Mouse (Mus musculus) layer of hippocampus, postnatal 14 days (tissue): ENCODE data around the gene Slain1. TPM values are rescaled to one million over a fixed set of nuclear protein-coding genes. Genes with fewer than 3 reads are reported as not detected.
A peak's percentile ranks its signal among the peaks of the same experiment; 100 is the strongest.
"Not testable (repeated sequence)": the region's sequence is repeated elsewhere in the genome, so short reads cannot be mapped to it uniquely, and the experiment has no call there.

ENCODE experiments used
- DNase-seq, 2 experiments: peaks; one replicate each; pipeline ENCODE4 v3.0.0; 2021 to 2022; ENCODE audit warnings: low spot score in 2 of 2, mixed read lengths in 1 of 2
- microRNA-seq, 2 experiments: library from miRNA; unstranded; fragments of <30 nt; microRNA quantifications; one replicate each; pipeline ENCODE4 v1.2.0; 2021
- total RNA-seq, 2 experiments: library from RNA; stranded (reverse); gene quantifications; 2 replicates each; pipeline ENCODE4 v1.2.3; 2021

Slain1 gene
- total RNA-seq, 2 experiments from 2014 or later: 54.8 to 55.4 TPM

- no peak for DNase-seq
These were observed 70.1 kb downstream of the Slain1 start for GRCm38 (mm10) chr14:103720163-103720562.

- DNase-seq: peak; percentile 59 to 66
These were observed 70.8 kb downstream of the Slain1 start for GRCm38 (mm10) chr14:103720637-103721355.

DNA sequence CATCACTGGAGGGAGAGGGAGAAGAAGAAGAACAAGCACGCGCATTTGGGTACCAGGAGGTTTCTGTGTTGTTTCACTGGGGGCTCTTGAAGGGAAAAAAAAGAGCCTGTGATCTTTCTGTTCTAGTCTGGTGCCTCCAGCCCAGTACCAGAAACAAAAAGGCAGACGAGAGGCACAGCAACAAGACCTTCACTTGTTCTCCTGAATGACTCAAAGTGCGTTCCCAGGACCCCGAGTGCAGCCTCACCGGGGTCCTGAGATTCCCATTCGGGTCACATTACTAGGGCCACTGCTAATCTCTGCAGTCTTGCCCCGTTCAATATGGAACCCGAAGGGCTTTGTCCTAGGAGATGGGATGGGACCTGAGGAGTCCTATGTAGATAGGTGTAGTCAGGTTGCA, 73.3 kb downstream of the Slain1 start:
- no peak for DNase-seq

DNA sequence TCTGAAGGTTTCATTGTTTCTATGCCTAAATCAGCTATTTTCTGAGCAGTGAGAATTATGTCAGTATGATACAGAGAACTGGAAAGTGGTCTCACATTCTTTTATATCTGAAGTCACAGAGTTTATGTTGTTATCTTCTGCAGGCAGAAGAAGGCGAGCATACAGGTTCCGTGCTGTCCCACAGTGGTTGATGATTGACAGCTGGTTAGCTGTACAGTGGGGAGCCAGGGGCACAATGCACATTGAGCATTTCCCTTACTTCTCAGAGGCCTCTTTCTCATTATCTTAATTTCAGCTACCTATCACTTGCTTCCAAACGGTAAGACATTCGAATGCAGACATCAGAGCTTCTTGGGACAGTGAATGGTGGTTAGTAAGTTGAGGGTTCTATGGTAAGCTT, 73.8 kb downstream of the Slain1 start:
- no peak for DNase-seq

DNA sequence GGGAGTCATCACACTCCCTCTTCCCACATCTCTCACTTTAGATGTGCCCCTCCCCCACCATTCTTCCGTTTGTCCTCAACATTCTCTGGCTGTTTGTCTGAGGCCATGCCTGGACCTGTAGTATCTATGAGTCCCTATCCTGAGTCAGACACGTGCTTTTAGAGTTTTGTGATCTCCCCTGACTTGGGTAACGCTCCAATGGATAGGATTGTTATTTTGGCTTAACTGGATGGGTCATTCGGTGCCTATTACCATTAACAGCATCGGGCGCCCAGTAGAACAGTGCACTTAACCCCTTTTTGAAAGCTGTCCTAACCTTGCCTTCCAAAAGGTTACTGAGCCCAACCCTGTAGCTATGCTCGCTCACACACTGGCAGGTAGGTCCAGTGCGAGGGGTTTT, 78.5 kb downstream of the Slain1 start:
- DNase-seq: no peak

- DNase-seq: no peak
These were observed 79.1 kb downstream of the Slain1 start for GRCm38 (mm10) chr14:103728951-103729725.

GRCm38 (mm10) chr14:103729760-103730367, 79.8 kb downstream of the Slain1 start:
- DNase-seq: no peak

DNA sequence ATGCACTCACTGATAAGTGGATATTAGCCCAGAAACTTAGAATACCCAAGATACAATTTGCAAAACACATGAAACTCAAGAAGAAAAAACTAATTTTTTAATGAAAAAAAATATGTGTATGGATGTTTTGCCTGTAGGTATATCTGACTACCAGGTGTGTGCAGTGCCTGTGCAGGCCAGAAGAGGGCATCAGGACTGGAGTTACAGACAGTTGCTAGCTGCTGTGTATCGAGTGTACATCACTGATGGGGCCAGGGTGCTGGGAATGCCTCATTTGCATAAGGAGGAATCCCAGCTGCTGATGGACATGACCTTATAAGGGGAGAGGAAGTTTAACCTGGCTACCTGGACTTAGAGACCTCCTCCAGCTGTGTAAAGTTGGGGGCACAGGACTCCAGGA, 82.6 kb downstream of the Slain1 start:
- no peak for DNase-seq

- DNase-seq: no peak
These were observed 91.2 kb downstream of the Slain1 start for GRCm38 (mm10) chr14:103741216-103741615.

DNA sequence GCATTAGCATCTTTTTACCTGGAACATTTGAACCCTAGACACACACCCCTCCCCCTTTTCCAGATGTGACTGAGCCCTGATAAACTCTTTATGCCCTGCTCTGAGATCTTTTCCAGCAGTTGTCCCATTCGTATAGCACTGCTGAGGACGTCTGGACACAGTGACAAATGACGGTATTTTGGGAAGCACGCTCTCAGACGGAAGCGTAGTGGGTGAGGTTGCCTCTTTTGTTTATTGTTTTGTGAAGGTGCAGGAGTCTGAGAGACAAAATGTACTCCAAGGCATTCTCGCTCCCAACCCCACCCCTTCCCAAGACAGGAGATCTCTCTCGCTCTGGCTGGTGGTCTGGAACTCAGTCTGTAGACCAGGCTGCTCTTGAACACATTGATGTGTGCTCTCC, 92.1 kb downstream of the Slain1 start:
- no peak for DNase-seq

GRCm38 (mm10) chr14:103747345-103747744, 97.3 kb downstream of the Slain1 start:
- no peak for DNase-seq

DNA sequence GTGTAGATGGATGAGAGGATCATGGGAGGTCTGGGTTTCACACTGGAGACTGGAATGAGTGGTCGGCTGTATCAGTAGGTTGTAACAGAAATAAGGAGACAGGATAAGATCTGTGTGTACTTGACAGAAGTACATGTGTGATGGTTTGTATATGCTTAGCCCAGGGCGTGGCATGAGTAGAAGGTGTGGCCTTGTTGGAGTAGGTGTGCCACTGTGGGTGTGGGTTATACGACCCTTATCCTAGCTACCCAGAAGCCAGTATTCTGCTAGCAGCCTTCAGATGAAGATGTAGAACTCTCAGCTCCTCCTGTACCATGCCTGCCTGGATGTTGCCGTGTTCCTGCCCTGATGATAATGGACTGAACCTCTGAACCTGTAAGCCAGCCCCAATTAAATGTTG, 100.6 kb downstream of the Slain1 start:
- DNase-seq: not testable (repeated sequence)

DNA sequence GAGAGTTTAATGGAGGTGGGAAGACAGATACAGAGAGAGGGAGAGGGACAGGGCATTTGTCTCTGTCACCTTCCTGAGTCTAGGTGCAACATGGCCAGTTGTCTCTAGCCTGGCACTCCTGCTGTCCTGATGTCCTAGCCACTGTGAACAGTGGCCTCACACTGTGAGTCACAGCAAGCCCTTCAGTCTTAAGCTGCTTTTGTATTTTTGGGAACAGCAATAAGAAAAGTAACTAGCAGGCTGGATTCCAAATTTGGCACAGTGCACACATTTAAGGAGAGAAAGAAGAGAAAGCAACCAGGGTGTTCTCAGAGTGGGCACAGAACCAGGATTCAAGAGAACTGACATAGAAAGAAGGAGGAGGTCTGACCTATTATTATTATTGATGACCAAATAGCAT, 101.4 kb downstream of the Slain1 start:
- DNase-seq: peak in 1 of 2 experiments; percentile 19

GRCm38 (mm10) chr14:103752773-103753172, 102.7 kb downstream of the Slain1 start:
- DNase-seq: no peak

DNA sequence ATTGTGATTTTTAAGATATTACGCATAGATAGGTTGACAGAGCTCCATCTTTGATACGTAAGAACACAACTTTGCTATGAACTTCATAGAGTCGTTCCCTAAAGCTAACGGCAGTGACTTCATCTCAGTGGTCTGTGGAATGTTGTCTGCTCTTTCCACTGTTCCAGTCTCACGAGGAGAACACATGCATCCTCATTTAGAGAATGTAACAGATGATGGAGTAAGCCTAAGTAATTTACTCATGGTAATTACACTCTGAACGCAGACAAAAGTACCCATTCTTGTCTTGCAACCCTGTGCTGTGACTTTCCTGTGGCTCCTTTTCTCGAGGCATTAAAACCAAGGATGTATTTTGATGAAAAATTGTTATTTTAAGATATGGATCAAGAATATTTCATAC, 104.0 kb downstream of the Slain1 start:
- DNase-seq: no peak

DNA sequence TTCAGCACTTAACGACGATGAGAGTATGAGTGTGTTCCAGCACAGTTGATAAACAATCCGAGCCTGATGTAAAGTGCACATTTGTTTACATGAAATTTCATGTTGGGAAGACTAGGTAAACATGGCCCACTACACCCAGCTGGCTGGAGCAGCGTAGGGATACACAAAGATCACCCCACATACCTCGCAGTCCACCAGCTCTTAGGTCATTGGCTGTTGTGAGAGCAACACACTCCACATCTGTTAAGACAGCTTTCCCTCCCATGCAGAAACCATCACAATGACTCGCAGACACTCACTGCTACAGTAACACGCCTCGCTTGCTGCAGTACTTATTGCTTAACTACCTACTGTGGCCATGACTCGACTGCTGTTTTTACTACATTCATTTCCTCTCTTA, 104.4 kb downstream of the Slain1 start:
- no peak for DNase-seq

Small RNAs within 50 kb of the gene (microRNA-seq; reads per million reads assigned to microRNA genes)
- gene Gm22877: 0 reads per million in 2 experiments

Other genes starting within 250 kb of the Slain1 start
- 1 to 10 TPM in 1 of 2 experiments, under 1 TPM in 1; 0.55 to 1.1 TPM for gene Scel, start 136.9 kb upstream of the Slain1 start, total RNA-seq
- 10 to 100 TPM; 77.8 to 89.5 TPM for gene Ednrb, start 194.2 kb downstream of the Slain1 start, total RNA-seq